Mouse (Mus musculus) cerebellum, adult 2 months (tissue): ENCODE data around the gene Kir3dl1. TPM values are rescaled to one million over a fixed set of nuclear protein-coding genes. Genes with fewer than 3 reads are reported as not detected.
"Not testable (repeated sequence)": the region's sequence is repeated elsewhere in the genome, so short reads cannot be mapped to it uniquely, and the experiment has no call there.

Source experiments
- DNase-seq, 2 experiments: peaks; one replicate each; pipeline ENCODE4 v3.0.0; 2021
- H3K27ac ChIP-seq: fragments of 200-500 bp; 2 replicates; pipeline ENCODE4 v1.5.1; 2012; ENCODE audit warnings: low read length, control low read depth, inconsistent platforms; ENCODE audit not compliant: insufficient read depth
- H3K27me3 ChIP-seq: fragments of 200-500 bp; 2 replicates; pipeline ENCODE4 v1.6.1; 2012; ENCODE audit warnings: inconsistent platforms, mild to moderate bottlenecking, low read length, moderate library complexity; ENCODE audit not compliant: control insufficient read depth, insufficient read depth
- H3K4me1 ChIP-seq: fragments of 200-500 bp; 2 replicates; pipeline ENCODE4 v1.6.1; 2011; ENCODE audit warnings: low read length; ENCODE audit not compliant: control insufficient read depth, insufficient read depth
- H3K4me3 ChIP-seq: fragments of 200-500 bp; replicated peaks from 2 replicates; pipeline ENCODE3; 2011; ENCODE audit warnings: mild to moderate bottlenecking, low read depth, low read length, control low read depth; ENCODE audit not compliant: insufficient read depth
- WGBS: fragments of 180-500 bp; shearing (Covaris S2); methylation state at CpG from one replicate; pipeline ENCODE4 v1.1.7; 2018; 5-methylcytosine and 5-hydroxymethylcytosine counted together
- polyA plus RNA-seq: library from polyadenylated mRNA; depleted of rRNA; stranded (reverse); fragments of >200 nt; gene quantifications from 2 replicates; pipeline ENCODE4 v1.2.3, GENCODE M21; 2012; rRNA removed

Kir3dl1 gene
- polyA plus RNA-seq: not detected in 2 replicates

DNA sequence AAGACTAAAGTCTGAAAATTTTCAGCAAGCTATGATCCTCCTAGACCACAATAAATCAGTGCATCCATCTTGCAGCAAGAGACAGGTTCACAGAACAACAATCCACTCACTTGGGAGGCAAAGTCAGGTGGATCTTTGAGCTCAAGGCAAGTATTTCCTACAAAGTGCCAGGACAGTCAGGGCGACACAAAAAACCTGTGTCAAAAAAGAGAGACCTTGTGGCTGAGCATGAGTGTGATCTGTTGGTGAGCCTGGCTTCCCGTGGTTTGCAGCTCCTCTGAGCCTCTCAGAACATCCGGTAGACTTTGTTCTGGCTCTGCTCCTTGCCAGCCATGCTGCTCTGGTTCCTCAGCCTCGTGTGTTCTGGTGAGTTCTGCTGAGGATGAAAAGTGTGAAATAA, at the start of gene Kir3dl1:
TSS of gene Kir3dl1 (plus strand) at position 301 of the 400 bp plus-strand sequence.
- not testable (repeated sequence) for DNase-seq, H3K27me3 ChIP-seq, H3K27ac ChIP-seq, H3K4me3 ChIP-seq, H3K4me1 ChIP-seq
- 74% methylated on average over 4 of the region's 4 CpGs for WGBS

- H3K27me3 ChIP-seq, H3K4me1 ChIP-seq, H3K4me3 ChIP-seq, DNase-seq, H3K27ac ChIP-seq: not testable (repeated sequence)
- 70% methylated on average over 1 of the region's 1 CpGs for WGBS
Observed at GRCm38 (mm10) chrX:136543956-136544355, 26.2 kb downstream of the Kir3dl1 start, which contains the start of gene Kir3dl2. Gene Kir3dl2 (minus strand): TSS chrX:136544056.

GRCm38 (mm10) chrX:136569094-136569493, 51.3 kb downstream of the Kir3dl1 start:
- 85% methylated on average over 9 of the region's 9 CpGs for WGBS
- H3K4me3 ChIP-seq: not testable (repeated sequence)

More at GRCm38 (mm10) chrX:136569094-136569493, 51.3 kb downstream of the Kir3dl1 start:
- not testable (repeated sequence) for H3K27me3 ChIP-seq, H3K4me1 ChIP-seq, H3K27ac ChIP-seq, DNase-seq

Other genes starting within 250 kb of the Kir3dl1 start
- gene Bex3, start 247.7 kb upstream of the Kir3dl1 start, polyA plus RNA-seq: 465 and 491 TPM in 2 replicates
- gene Kir3dl2, start 26.1 kb downstream of the Kir3dl1 start, polyA plus RNA-seq: not detected in 2 replicates
- gene Tceal3, start 72.8 kb downstream of the Kir3dl1 start, polyA plus RNA-seq: 225 and 257 TPM in 2 replicates
- 17.5 and 18.7 TPM in 2 replicates for gene Tceal1, start 190.0 kb downstream of the Kir3dl1 start, polyA plus RNA-seq
- 223 and 236 TPM in 2 replicates for gene Morf4l2, start 225.7 kb downstream of the Kir3dl1 start, polyA plus RNA-seq